Mouse (Mus musculus): ENCODE results near the gene Gm27021.

DNA sequence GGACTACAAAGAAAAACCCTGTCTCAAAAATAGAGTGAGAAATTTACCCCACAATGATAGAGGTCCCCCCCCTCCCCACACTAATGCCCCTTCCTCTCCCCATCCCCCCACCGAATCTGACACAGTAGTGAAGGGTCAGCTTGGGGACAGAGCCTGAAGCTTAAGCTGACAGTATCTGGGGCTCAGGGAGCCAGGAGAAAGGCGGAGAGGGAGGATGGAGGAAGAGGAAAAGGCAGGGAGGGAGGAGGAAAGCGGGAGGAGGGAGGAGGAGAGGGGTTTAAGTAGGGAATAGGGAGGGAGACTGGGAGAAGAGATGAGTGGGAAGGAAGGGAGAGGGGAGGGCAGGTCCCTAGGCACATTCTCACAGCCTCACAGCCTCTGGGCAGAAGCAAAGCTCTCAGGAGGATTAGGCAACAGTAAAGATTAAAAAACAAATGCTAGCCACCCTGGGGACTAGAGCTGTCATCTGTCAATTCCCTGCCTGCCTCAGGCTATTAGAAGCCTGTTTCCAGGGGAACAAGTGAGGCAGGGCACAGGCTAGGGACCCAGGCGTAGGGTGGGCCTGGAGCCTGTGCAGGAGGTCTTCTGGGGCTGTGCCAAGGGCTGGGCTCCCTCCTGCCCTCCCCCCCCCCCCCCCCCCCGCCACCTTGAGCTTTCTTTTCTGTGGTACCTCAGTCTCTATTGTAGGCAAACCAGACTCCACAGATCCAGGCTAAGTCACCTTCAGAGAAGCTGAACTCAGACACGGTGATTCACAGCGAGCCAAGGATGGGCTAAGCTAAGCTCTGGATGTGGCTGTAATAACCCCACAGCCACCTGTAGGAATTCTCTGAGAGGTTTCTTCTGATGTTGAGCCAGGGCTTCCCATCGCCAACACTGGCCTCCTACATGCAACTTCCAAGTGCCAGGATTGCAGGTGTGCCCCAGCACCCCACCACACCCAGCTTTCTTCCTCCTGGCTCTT, 50.9 kb downstream of the Gm27021 start:
- TF ChIP-seq CTCF (IDR thresholded peaks at IDR 0.05; ENCODE audit: low read depth) (no peak), EP300 (optimal IDR thresholded peaks at IDR 0.05) (no peak)

Data from stomach, postnatal 0 days (tissue).